Mouse (Mus musculus) embryonic fibroblast, embryonic 13.5 days (primary cell): Measurements from ENCODE around the gene Fbxl21.

Source experiments
- CTCF ChIP-seq: IDR thresholded peaks from 2 replicates; pipeline ENCODE4 v1.5.1; 2011; ENCODE audit warnings: mild to moderate bottlenecking, control low read depth, low read length, moderate library complexity, borderline replicate concordance; ENCODE audit not compliant: insufficient read depth
- POLR2A ChIP-seq: IDR thresholded peaks from 2 replicates; pipeline ENCODE4 v1.6.1; 2011; ENCODE audit warnings: low read depth, mild to moderate bottlenecking, control low read depth, low read length, moderate library complexity

- TF ChIP-seq CTCF (no peak), POLR2A (no peak)
Measured at GRCm38 (mm10) chr13:56580450-56580849, 58.2 kb downstream of the Fbxl21 start.
